Mouse (Mus musculus) thymus, postnatal 4 days (tissue): ENCODE measurements around the gene Dennd1a.
A peak's percentile ranks its signal among the peaks of the same experiment; 100 is the strongest.

Experiments
- DNase-seq: peaks from one replicate; pipeline ENCODE4 v3.0.0; 2021

Dennd1a gene

DNA sequence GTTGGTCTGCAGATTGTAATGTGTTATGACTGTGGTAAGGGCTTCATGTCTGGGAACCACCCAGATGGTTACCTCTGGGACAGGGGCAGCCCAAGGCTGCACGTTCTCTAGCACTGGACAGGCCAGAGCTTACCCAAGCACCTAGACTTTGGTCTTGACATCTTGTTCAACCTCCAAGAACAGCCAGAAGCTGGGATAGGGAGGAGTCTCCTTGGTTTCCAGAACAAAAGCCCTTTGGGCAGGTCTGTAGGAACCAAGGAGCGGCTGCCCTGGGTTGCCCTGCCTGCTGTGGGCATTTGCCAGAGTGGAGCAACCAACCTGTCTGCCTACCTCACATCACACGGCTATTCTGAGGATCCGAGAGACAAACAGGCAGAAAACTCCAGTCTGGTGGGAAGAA, 490.1 kb downstream of the Dennd1a start:
- no peak for DNase-seq

DNA sequence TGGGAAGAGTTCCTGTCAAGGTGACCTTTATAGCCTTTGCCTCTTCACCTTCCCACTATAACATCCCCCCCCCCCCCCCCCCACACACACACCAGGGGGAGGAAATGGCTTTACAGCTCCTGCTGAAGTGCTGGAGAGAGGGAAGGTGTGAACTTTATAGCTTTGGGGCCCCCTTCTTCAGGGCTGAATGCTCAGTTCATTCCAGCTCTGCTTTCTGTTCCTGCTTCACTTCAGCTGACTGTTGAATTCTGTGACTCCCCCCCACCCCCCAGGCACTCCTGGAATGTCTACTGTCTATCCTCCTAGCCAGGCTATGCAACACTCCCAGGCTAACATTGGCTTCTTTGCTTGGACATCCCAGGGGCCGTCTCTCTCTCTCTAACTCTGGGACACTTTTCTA, 491.2 kb downstream of the Dennd1a start:
- no peak for DNase-seq

DNA sequence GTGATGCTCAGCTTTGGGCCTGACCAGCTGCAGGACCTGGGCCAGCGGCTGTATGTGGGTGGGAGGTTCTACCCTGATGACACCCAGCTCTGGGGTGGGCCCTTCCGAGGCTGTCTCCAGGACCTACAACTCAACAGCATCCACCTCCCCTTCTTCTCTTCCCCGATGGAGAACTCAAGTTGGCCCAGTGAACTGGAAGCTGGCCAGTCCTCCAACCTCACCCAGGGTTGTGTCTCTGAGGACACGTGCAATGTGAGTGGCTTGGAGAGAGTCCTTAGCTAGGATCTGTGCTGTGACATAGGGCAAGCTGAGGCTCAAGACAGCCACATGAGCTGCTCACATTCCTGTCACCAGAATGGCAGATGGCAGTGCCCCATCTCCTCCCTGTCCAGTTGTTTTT, 495.9 kb downstream of the Dennd1a start:
- DNase-seq = no peak

DNA sequence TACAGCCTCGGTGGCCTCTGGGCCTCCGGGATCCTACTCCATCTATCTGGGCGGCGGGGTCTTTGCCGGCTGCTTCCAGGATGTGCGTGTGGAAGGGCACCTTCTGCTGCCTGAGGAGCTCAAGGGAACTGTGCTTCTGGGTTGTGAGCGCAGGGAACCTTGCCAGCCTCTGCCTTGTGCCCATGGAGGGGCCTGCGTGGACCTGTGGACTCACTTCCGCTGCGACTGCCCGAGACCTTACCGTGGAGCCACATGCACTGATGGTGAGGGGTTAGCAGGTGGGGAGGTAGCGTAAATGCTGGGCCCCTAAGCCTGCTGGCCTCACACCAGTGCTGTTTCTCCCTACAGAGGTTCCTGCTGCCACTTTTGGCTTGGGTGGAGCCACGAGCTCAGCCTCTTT, 496.5 kb downstream of the Dennd1a start:
- no peak for DNase-seq

DNA sequence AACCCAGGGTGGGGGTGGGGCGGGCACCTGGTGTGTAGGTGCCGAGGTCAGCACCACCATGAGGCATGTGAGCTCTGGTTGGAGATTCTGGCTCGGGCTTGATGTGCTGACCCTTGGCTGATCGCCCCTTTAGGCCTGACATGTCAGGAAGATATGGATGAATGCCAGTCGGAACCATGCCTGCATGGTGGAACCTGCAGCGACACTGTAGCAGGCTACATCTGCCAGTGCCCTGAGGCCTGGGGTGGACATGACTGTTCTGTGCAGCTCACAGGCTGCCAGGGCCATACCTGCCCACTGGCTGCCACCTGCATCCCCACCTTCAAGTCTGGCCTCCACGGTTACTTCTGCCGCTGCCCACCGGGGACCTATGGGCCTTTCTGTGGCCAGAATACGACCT, 497.2 kb downstream of the Dennd1a start:
- no peak for DNase-seq

DNA sequence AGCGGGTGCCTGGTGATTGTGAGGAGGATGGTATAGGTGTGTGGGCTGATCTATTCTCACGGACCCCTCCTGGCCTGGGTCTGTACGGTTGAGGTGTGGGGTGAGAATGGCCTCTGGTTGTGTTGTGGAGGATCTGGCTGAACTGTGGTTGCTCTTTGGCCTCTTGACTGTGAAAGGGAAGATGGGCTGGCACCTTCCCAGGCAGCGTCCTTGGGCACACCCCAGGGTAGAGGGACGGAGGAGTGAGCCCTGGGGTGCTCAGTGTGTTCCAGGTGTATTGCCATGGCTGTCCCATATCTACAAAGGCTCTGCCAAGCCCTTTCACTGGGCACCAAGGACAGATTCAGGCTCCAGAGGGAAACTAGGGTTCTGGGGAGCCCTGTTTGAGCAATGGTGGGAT, 498.2 kb downstream of the Dennd1a start:
- no peak for DNase-seq

DNA sequence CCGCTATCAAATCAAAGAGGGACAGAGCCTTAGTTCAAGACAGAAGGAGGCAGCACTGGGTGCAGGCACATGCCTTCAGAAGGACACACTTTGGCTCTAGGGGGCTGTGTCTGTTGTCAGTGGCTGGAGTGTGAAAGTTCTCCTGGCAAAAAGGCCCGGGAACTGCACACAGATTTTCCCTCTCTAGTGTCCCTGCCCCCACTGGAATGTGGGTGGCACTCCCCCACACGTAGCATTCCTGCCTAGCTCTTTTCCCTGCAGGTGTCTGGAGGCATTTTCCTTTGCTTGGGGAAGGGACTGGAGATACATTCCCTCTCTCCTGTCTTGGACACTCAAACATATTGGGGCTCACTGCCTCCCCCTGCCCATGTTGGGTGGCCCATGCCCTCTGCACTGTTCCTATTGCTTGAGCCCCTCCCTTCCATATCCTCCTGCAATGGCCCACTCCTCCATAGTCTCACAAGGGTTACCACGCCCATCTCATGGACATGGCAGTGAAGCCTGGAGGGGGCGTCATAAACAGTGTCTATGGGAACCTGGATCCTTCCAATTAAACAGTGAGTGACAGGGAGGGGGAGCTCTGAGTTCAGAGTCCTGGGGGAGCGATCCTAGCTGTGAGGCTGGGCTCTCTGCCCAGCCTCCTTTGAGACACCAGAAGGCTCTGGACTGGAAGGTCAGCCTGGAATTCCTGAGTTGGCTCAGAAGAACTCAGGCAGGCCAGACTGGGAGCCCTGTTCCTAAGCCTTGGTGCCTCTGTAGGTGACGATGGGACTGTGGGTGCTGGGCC, 498.8 kb downstream of the Dennd1a start:
- no peak for DNase-seq

DNA sequence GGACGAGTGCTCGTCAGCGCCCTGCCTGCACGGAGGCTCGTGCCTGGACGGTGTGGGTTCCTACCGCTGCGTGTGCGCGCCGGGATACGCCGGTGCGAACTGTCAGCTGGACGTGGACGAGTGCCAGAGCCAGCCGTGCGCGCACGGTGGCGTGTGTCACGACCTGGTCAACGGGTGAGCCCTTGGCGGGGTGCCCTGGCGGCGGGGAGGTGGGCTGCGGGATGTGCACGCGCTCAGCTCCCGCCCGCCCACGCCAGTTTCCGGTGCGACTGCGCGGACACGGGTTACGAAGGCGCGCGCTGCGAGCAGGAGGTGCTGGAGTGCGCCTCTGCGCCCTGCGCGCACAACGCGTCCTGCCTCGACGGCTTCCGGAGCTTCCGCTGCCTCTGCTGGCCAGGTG, 500.7 kb downstream of the Dennd1a start:
- DNase-seq = peak; percentile 56

DNA sequence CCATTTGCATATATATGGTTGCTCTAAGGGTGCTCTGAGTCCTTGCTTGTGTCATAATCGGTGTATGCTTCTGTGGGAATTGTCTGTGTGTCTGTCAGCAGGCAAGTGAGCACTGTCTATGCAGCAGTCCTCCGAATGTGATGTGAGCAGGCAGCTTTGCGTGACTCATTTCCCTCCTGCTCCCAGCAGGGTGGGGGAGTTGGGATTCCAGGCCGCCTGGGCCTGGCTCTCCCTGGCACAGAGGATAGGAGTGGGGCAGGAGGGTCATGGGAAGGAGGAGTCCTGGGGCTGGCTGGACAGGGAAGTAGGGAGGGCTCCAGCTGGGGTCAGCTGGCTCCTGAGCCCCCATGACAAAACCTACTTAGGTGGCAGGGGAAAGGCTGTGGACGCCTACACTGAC, 502.7 kb downstream of the Dennd1a start:
- no peak for DNase-seq

DNA sequence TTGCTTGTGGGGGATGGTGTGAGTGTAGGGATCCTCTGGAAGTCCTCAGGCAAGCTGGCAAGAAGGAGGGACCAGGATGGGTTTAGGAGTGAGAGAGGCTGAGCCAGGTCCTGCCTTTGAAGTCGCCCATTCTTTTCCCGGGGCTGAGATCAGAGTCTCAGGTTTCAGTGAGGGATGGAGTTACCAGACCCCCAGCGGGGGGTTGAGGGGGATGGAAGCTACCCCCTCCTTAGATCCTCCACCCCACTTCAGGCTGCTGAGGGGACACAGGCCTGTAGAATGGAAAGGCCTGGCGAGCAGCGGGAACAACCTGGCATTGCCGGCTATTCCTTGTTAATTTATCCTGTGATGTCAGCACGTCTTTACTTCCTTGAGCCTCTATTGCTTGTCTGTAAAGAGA, 505.2 kb downstream of the Dennd1a start:
- no peak for DNase-seq

DNA sequence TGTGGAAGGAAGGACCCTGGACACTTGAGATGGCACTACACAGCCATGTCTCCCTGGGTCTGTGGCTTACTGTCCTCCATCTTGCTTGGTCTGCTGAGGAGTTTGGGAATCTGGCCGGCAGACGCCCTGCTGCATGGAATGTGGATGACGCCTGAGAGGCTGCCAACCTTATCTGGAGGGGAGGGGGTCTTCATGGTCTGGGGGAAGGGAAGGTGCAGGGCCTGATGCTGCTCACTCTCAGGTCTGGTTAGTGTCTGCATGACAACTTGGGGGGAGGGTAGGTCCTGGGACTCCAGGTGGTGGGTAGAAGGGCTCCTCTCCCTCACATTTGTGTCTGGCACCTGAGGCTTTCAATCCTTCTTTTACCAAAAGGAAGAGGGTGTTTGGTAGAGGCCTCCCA, 505.8 kb downstream of the Dennd1a start:
- no peak for DNase-seq

DNA sequence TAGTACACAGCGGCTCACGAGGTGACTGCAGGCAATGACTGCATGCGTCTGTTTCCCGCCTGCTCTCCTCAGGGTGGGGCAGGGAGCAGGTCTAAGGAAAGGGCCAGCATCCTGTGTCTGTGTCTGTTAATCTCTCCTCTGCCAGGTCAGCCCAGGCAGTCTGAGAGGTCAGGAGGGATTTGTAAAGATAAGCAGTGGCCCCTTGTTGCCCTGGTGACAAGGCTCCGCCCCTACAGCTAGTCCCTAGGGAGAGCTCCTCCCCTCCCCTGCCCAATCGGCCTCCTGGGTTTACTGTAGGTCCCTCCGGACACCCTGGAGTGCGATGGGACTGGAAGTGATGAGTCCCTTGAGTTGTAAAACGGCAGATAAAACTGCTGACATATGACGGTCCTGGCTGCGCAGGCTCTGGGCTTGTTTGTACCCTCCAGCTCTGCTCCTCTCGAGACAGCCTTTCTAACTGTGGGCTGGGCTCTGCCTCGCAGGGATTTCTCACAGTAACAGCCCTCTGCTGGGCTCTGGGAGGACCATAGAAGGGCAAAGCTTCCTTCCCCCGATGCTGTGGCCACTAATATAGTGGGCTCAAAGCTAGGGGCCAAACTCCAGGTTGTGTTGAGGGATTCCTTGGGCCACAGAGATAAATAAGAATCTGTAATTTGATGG, 506.8 kb downstream of the Dennd1a start:
- no peak for DNase-seq

DNA sequence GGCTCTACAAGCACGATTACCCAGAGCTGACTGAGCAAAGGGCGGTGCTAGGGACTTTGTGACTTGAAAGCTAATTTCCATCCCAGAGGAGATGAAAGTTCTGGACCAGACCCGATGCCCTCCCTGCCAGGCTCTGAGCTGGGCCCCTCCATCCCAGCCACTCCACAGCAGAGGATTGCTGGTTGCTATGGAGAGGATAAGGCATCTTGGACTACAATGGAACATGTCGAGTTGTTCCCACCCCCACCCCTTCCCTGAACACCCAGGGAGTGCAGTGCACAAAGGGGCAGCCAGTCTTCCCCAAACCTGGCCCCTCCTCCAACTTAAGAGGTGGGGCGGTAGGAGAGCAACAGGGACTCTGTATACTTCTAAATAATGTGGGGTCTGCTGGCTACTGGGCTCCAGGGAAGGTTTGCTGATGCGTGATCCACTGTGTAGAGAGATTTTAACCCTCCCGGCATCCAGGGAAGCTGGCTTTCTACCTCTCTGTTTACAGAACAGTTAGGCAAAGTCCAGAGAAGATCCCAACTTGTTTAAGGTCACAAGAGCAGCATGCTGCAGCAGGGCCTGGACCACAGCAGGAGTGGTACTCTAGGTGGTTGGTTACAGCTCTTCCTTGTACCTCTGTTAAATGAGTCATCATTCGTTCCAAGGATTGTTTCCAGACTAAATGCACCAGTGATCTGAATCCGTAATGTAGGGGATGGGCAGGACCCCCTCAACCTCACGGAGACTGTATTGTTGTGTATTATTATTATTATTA, 509.1 kb downstream of the Dennd1a start:
- no peak for DNase-seq

DNA sequence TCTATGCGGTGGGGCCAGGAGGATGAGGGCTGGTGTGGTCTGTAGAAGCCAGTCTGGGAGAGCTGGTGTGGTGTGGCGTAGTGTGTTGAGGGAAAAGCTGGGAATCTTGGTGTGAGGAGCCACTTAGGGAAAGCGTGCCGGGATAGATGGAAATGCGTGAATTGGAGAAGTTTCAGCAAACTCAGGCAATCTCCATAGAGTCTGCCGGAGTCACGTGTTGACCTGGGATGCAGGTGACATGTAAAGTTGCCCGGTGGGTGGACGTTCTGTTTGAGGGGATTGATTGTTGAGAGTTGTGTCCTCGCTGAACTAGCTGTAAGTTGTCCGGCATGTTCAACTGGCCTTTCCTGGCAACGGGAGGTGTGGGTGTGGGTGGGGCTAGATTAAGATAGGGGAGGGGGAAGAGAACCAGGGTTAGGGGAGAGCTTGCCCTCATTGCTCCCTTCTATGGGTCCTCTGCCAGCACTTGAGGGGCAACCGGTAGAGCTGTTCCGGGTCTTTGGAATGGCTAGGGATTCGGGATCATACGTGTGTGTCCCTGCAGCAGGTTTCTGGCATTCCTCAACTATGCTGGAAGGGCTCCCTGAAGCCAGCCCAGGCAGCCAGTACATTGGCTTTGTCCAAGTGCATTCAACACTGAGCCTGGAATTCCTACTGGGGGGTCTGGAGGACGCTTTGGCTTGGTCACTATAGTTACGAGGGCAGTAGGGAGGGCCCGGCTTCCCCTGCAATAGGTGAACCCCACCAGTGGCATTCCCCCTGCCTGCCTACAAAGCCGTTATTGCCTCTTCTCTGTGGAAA, 510.4 kb downstream of the Dennd1a start:
- no peak for DNase-seq

DNA sequence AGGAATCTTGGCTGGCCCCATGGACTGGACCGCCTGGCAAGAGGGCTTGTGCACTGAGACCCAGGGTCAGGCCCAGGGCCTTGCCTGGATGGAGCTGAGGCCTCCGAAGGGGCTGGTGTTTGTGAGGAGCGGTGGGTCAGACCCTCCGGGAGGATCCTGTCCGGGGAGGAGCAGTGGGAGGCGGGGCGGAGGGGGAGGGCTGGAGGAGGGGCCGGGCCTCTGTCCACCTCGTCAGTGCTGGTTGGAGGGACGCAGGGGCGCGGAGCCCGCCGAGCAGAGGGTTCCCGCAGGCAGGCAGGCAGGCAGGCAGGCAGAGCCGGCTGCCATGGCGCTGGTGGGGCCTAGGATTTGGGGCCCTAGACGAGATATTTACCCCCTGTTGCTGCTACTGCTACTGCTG, 511.2 kb downstream of the Dennd1a start, which contains the start of gene Crb2:
Crb2 (plus strand) TSS at position 234 of the 400 bp plus-strand sequence.
- no peak for DNase-seq

DNA sequence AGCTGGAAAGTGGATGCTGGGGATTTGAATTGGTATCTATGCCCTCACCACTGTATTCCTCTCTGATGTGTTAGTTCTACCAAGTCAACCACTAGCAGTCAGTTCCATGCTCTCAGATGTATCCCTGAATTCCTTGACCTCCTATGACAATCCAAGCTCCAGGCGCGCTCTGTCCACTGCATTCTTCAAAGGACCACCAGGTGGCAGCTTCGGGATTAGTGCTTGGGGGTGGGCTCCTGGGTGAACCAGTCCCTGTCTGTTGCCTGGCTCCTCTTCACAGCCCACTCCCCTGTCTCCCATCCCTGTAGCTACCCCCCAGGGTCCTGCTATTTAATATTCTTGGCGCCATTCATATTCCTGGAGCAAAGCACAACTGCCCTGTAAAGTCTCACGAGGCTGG, 512.6 kb downstream of the Dennd1a start:
- peak; percentile 67 for DNase-seq

DNA sequence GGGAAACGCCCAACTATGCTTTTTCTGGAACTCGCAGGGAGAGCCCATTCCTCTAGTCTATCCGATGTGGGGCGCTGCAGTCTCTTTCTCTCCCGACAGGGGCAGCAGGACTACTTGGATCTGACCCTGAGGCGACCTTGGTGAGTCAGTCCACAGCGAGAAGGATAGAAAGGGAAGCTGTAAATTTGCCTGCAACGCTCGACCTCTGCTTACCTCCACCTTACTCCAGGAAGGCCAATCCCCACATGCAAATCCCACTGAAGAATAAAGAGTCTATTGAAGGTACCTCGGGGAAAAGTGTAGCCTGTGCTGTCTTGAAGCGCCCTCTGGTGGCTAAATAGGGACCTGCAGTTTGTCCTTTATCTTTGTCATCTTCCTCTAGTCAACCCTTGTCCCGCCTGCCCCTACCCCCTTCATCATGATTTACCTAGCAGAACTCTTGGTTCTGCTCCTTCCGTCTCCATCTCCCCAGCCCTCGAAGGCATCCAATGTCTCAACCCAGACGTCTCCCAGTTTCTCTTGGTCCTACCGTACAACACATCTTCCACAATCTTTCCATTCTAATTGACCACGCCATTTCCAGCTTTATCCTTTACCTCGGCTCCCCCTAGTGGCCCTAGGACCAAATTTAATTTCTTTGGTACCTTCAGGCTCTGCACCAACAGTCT, 515.4 kb downstream of the Dennd1a start:
- DNase-seq = peak; percentile 95

DNA sequence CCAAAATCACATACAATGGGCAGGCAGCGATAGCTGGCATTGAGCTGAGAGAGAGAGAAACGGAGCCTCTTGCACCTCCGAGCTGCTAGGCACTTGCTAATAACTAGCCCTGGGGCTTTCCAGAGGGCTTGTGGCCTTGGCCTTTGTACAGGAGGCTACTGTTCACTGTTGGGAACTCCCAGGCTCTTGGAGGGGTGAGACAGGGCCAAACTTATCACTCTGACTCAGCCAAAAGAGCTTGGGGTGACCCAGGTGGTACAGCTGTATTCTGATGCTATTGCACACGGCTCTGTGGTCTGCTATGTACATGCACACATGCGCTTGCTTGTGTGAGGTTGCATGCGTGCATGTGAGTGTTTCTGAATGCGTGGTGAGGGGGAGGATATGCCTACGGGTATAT, 517.4 kb downstream of the Dennd1a start:
- no peak for DNase-seq

DNA sequence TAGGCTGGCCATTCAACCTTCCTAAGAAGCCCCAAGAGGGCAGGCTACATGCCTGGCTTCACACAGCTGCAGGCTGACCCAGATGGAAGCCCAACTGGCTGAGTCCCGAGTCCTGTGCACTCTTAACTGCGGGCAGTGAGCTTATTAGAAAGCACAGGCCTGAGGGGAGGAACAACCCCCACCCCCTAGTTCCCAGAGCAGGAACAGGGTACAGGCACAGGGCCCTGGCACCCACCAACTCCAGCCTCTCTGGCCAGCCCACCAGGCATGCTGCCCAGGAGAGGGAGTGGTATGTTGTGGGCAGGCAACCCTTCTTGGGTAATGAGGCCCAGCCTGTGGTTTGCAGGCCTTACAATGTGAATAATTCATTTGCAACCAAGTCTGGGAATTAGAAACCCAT, 518.3 kb downstream of the Dennd1a start:
- DNase-seq = no peak

DNA sequence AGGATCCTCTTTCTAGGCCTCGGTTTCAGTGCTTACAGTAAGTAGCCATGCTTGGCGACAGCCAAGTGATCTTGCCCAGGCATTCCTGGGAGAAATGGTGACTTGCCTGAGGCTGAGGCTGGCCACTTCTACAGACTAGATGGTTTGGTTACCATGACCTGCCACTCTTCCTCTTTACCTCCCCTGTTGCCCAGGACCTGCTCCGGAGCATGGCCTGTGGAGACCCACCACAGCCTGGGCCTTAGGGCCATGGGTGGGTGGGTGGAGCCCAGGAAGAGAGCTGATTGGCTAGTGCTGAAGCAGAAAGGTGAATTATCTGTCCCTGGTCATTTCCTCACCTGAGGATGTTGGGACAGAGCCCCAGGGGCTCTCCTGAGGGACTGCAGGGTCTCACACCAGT, 519.5 kb downstream of the Dennd1a start:
- DNase-seq = no peak

DNA sequence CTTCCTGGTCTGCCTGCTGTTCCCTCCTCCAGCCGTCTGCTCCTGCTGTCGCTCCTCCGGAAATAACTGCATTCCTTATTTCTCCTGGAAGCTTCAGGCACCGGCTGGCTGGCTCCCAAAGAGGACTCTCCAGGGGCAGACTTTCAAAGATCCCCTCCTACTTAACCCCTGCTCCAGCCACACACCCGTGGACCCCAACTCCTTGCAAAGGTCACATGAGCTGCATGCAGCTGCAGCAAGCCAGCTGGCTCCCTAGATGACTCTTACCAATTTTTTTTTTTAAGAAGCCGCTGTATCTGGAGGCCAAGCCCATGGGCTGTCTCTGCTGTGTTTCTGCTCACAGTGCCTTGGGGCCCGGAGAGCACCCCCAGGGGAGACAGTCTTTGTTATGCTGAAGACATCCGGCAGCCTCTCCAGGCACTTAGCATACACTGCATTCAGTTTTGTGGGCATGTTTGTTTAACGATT, 520.1 kb downstream of the Dennd1a start:
- peak; percentile 65 for DNase-seq

DNA sequence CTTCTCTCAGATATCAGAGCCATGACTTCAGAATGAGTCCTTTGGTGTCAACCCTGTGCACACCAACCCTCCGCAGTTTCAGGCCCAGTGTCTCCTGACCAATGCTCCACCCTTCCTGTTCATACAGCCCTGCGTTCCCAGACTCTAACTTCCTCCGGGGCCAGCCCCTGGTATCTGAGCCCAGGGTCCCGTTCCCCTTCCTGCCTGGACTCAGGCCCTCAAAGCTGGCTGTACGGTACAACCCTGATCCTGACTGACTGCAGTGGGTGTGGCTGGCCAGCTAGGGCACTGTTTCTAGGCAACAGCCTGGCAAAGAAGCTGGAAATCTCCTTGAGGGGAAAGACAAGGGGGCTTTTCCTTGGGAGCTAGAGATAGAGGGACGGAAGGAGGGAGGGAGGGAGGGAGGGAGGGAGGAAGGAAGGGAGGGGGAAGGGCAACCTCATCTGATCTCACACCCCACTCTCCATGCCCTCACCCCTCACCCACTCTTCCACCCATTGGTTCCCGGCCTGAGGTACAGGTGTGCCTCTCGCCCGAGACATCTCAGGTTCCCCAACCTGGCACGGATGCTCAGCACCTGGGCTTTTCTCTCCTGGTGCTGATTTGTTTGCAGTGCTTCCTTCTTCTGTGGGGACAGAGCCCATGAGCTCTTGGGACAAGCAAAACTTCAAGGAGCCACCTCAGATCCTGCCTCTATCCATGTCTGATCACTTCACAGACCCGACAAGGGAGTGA, 521.0 kb downstream of the Dennd1a start:
- peak; percentile 54 for DNase-seq
